Mouse (Mus musculus): ENCODE data around the gene Sod3. TPM values are rescaled to one million over a fixed set of nuclear protein-coding genes. Genes with fewer than 3 reads are reported as not detected.
A peak's percentile ranks its signal among the peaks of the same experiment; 100 is the strongest.

Sod3 gene
- polyA plus RNA-seq, 1 experiment from 2014 or later: 13.5 TPM

DNA sequence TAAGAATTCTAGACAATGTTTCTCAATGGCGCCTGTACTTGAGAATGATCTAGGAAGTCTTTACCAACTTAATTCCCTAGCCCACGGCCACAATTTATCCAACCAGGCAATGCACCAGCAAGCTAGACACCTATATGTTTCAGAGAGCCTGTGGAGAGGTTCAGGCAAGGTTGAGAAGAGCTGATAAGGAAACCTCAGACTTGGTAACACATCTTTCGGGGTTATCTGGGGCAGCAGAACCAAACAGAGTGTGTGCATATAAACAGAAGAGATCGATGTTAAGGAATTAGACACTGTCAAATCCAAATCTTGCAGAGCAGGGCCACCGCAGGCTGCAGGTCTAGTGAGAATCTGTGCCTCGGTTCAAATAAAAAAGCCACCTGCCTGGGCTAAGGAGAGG is 5.5 kb upstream of the Sod3 start:
- H3K36me3 ChIP-seq: no peaks in the 10 kb centered on the region
- no peak overlapping the region for H3K4me3 ChIP-seq (replicated peaks)
- H3K4me2 ChIP-seq: no peak overlapping the region
- no peak overlapping the region for H3K27ac ChIP-seq
- WGBS: 88% methylated on average over 6 of the region's 6 CpGs
- H3K9me3 ChIP-seq (replicated peaks): no peaks in the 10 kb centered on the region
- ATAC-seq (replicated peaks; ENCODE audit: low FRiP score): no peak
- H3K4me1 ChIP-seq: peaks cover 11% of the 10 kb centered on the region
- no peaks in the 10 kb centered on the region for H3K27me3 ChIP-seq
- H3K9ac ChIP-seq: no peak overlapping the region

- H3K9me3 ChIP-seq (replicated peaks): no peaks in the 10 kb centered on the region
- H3K4me2 ChIP-seq: no peak overlapping the region
- H3K27ac ChIP-seq: peak overlapping the region; percentile 58
- no peak for ATAC-seq (replicated peaks; ENCODE audit: low FRiP score)
- no peaks in the 10 kb centered on the region for H3K27me3 ChIP-seq
- 71% methylated on average over 21 of the region's 21 CpGs for WGBS
- no peaks in the 10 kb centered on the region for H3K36me3 ChIP-seq
- H3K4me3 ChIP-seq (replicated peaks): no peak overlapping the region
- H3K9ac ChIP-seq: no peak overlapping the region
- peaks cover 28% of the 10 kb centered on the region for H3K4me1 ChIP-seq
These were observed 3.1 kb upstream of the Sod3 start for GRCm38 (mm10) chr5:52360286-52361049.

GRCm38 (mm10) chr5:52362776-52363467 is 669 bp upstream of the Sod3 start:
- H3K4me3 ChIP-seq (replicated peaks): no peak overlapping the region
- no peaks in the 10 kb centered on the region for H3K27me3 ChIP-seq
- H3K4me1 ChIP-seq: peaks cover 28% of the 10 kb centered on the region
- H3K9me3 ChIP-seq (replicated peaks): no peaks in the 10 kb centered on the region
- H3K27ac ChIP-seq: peak overlapping the region; percentile 64
- H3K4me2 ChIP-seq: peak overlapping the region; percentile 39
- ATAC-seq (replicated peaks; ENCODE audit: low FRiP score): 0 out of 2 replicates have a peak, but pooled peaks have one; percentile 28
- no peaks in the 10 kb centered on the region for H3K36me3 ChIP-seq
- WGBS: 55% methylated on average over 6 of the region's 6 CpGs
- no peak overlapping the region for H3K9ac ChIP-seq

GRCm38 (mm10) chr5:52364521-52364920 is 930 bp downstream of the Sod3 start:
- H3K9me3 ChIP-seq (replicated peaks): no peaks in the 10 kb centered on the region
- no peak overlapping the region for H3K4me3 ChIP-seq (replicated peaks)
- WGBS: 45% methylated on average over 5 of the region's 5 CpGs
- H3K27me3 ChIP-seq: peaks cover 6% of the 10 kb centered on the region; the same call in 1 of the 2 replicates
- peak; percentile 63; the same call in 1 of the 2 replicates for ATAC-seq (replicated peaks; ENCODE audit: low FRiP score)
- no peaks in the 10 kb centered on the region for H3K36me3 ChIP-seq
- peak overlapping the region; percentile 64; the same call in 1 of the 2 replicates for H3K27ac ChIP-seq
- H3K9ac ChIP-seq: no peak overlapping the region
- peak overlapping the region; percentile 39 for H3K4me2 ChIP-seq
- peaks cover 28% of the 10 kb centered on the region for H3K4me1 ChIP-seq

DNA sequence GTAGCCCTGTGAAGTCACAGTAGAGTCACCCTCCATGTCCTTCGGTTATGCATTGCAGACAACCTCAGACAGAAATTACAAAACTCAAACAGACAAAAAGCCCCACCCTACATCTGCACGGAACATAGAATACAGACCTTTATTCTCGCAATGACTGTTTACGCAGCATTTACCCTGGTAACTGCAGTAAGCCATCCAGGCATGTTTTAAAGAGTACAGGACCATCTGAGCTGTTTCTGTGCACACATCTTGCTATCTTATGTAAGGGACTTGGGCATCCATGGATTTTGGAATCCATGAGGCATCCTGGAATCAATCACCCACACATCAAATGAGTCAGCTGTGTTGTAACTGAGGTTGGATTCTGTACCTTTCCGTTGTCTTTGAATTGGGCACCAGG is 2.3 kb downstream of the Sod3 start:
- H3K36me3 ChIP-seq: no peaks in the 10 kb centered on the region
- WGBS: 90% methylated on average over 5 of the region's 5 CpGs
- H3K4me3 ChIP-seq (replicated peaks): no peak overlapping the region
- no peak overlapping the region for H3K27ac ChIP-seq
- peaks cover 20% of the 10 kb centered on the region for H3K4me1 ChIP-seq
- H3K9me3 ChIP-seq (replicated peaks): no peaks in the 10 kb centered on the region
- peaks cover 6% of the 10 kb centered on the region; the same call in 1 of the 2 replicates for H3K27me3 ChIP-seq
- no peak overlapping the region for H3K9ac ChIP-seq
- H3K4me2 ChIP-seq: no peak overlapping the region
- ATAC-seq (replicated peaks; ENCODE audit: low FRiP score): no peak

GRCm38 (mm10) chr5:52366661-52367060 is 3.1 kb downstream of the Sod3 start:
- Histone ChIP-seq H3K27ac (no peak overlapping the region), H3K9ac (no peak overlapping the region), H3K9me3 (replicated peaks) (no peaks in the 10 kb centered on the region), H3K4me3 (replicated peaks) (no peak overlapping the region), H3K4me1 (peaks cover 20% of the 10 kb centered on the region), H3K36me3 (no peaks in the 10 kb centered on the region), H3K27me3 (peaks cover 6% of the 10 kb centered on the region; the same call in 1 of the 2 replicates), H3K4me2 (no peak overlapping the region)
- 66% methylated on average over 2 of the region's 2 CpGs for WGBS
- no peak for ATAC-seq (replicated peaks; ENCODE audit: low FRiP score)

GRCm38 (mm10) chr5:52367866-52368840 is 4.6 kb downstream of the Sod3 start:
- H3K4me3 ChIP-seq (replicated peaks): no peak overlapping the region
- peaks cover 6% of the 10 kb centered on the region; the same call in 1 of the 2 replicates for H3K27me3 ChIP-seq
- peak overlapping the region; percentile 47 for H3K4me2 ChIP-seq
- WGBS: 58% methylated on average over 61 of the region's 63 CpGs
- ATAC-seq (replicated peaks; ENCODE audit: low FRiP score): no peak
- H3K27ac ChIP-seq: no peak overlapping the region
- H3K9ac ChIP-seq: no peak overlapping the region
- H3K36me3 ChIP-seq: no peaks in the 10 kb centered on the region
- H3K9me3 ChIP-seq (replicated peaks): no peaks in the 10 kb centered on the region
- H3K4me1 ChIP-seq: peaks cover 17% of the 10 kb centered on the region

- peaks cover 6% of the 10 kb centered on the region; the same call in 1 of the 2 replicates for H3K27me3 ChIP-seq
- no peaks in the 10 kb centered on the region for H3K36me3 ChIP-seq
- no peak overlapping the region for H3K4me2 ChIP-seq
- no peak overlapping the region for H3K4me3 ChIP-seq (replicated peaks)
- WGBS: 86% methylated on average over 6 of the region's 6 CpGs
- H3K9me3 ChIP-seq (replicated peaks): no peaks in the 10 kb centered on the region
- H3K4me1 ChIP-seq: no peaks in the 10 kb centered on the region
- ATAC-seq (replicated peaks; ENCODE audit: low FRiP score): no peak
- H3K9ac ChIP-seq: no peak overlapping the region
- no peak overlapping the region for H3K27ac ChIP-seq
These were observed 7.3 kb downstream of the Sod3 start for GRCm38 (mm10) chr5:52370901-52371300.

DNA sequence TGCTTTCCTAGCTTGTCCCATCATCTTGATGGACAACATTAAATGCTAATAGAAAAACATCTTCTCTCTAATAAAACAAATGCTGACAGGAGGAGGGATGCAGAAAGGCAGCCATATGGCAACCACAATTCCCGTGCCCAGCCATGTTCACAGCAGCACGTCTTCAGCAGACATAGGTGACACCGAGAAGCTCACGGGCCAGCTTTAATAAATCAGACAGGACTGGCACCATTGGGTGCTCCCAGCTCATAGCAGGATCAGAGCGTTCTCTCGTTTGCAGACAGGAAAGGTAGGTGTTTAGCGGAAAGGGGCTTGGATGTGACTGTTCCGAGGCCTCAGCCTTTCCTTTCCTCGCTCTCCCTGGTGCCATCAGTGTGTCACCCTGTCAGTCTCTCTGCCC is 12.3 kb downstream of the Sod3 start:
- Histone ChIP-seq H3K36me3 (no peaks in the 10 kb centered on the region), H3K9ac (no peak overlapping the region), H3K4me3 (replicated peaks) (no peak overlapping the region), H3K9me3 (replicated peaks) (no peaks in the 10 kb centered on the region), H3K27me3 (no peaks in the 10 kb centered on the region), H3K27ac (no peak overlapping the region), H3K4me1 (peaks cover 4% of the 10 kb centered on the region; the same call in 1 of the 2 replicates), H3K4me2 (no peak overlapping the region)
- ATAC-seq (replicated peaks; ENCODE audit: low FRiP score): no peak
- 61% methylated on average over 9 of the region's 9 CpGs for WGBS

DNA sequence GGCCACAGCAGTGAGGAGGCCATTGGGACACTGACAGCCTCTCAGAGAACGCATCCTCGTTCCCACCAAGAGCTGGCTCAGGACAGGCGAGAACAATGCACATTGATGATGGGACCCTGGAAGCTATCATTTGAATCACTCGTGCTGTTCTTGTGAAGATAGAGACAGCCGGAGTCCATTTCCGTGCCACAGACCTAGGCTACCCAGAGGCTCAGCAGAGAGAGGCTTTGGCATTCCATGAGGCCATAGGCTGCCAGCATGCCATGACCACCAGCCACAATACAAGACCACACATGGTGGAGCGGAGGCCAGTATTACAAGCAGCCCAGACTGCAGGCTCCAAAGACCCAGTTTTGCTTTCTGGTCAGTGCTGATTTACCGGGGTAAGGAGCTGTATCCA is 19.2 kb downstream of the Sod3 start:
- Histone ChIP-seq H3K36me3 (no peaks in the 10 kb centered on the region), H3K9ac (no peak overlapping the region), H3K4me1 (no peaks in the 10 kb centered on the region), H3K9me3 (replicated peaks) (no peaks in the 10 kb centered on the region), H3K4me3 (replicated peaks) (no peak overlapping the region), H3K27ac (no peak overlapping the region), H3K4me2 (no peak overlapping the region), H3K27me3 (no peaks in the 10 kb centered on the region)
- WGBS: 83% methylated on average over 8 of the region's 8 CpGs
- no peak for ATAC-seq (replicated peaks; ENCODE audit: low FRiP score)

DNA sequence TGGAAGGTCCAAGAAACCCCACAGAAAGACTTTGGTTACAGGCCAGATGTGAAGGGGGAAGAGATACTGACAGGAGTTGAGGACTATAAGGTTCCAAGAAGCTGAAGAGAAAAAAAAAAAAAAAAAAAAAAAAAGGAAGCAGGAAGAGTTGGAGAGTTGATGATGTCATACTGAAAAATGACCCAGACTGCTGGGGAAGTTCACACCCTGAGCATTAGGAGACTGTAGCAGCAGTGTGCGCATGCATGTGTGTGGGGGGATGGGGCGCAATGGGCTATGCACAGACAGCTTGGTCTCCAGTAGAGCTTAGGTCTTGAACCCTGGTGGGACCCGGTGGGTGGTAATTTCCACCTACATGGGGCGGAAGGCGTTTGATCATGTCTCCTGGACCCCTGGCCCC is 20.2 kb downstream of the Sod3 start:
- no peak overlapping the region for H3K4me3 ChIP-seq (replicated peaks)
- no peaks in the 10 kb centered on the region for H3K36me3 ChIP-seq
- H3K27me3 ChIP-seq: no peaks in the 10 kb centered on the region
- H3K4me1 ChIP-seq: no peaks in the 10 kb centered on the region
- H3K9ac ChIP-seq: no peak overlapping the region
- no peaks in the 10 kb centered on the region for H3K9me3 ChIP-seq (replicated peaks)
- H3K4me2 ChIP-seq: no peak overlapping the region
- 87% methylated on average over 5 of the region's 5 CpGs for WGBS
- no peak for ATAC-seq (replicated peaks; ENCODE audit: low FRiP score)
- no peak overlapping the region for H3K27ac ChIP-seq
